Mouse (Mus musculus) myocyte (in vitro differentiated cells): Measurements from ENCODE around the gene Focad. TPM values are rescaled to one million over a fixed set of nuclear protein-coding genes. Genes with fewer than 3 reads are reported as not detected.

Experiments used
- H3K27me3 ChIP-seq: one replicate; pipeline ENCODE4 v1.6.1; 2011; ENCODE audit not compliant: control insufficient read depth, insufficient read depth, insufficient read length
- H3K36me3 ChIP-seq: one replicate; pipeline ENCODE4 v1.6.1; 2011; ENCODE audit not compliant: control insufficient read depth, insufficient read depth
- H3K4me2 ChIP-seq: one replicate; pipeline ENCODE4 v1.6.1; 2011; ENCODE audit warnings: low read depth, control low read depth
- H3K4me3 ChIP-seq: one replicate; pipeline ENCODE4 v1.5.1; 2011; ENCODE audit warnings: mild to moderate bottlenecking, control low read depth, moderate library complexity
- H3K79me2 ChIP-seq: one replicate; pipeline ENCODE4 v1.6.1; 2011; ENCODE audit not compliant: control insufficient read depth, insufficient read depth
- H3ac ChIP-seq: one replicate; pipeline ENCODE4 v1.6.1; 2011; ENCODE audit not compliant: control insufficient read depth, insufficient read length
- CEBPB ChIP-seq: IDR thresholded peaks from 2 replicates; pipeline ENCODE4 v1.6.1; 2011; ENCODE audit warnings: mild to moderate bottlenecking, moderate library complexity; ENCODE audit not compliant: poor library complexity, insufficient read depth, severe bottlenecking
- E2F4 ChIP-seq: IDR thresholded peaks from one replicate; pipeline ENCODE4 v1.6.1; 2011; ENCODE audit warnings: mild to moderate bottlenecking, control low read depth, moderate library complexity; ENCODE audit not compliant: insufficient read depth
- MAX ChIP-seq: IDR thresholded peaks from one replicate; pipeline ENCODE4 v1.6.1; 2011; ENCODE audit warnings: low read depth, mild to moderate bottlenecking, control low read depth
- MYOD1 ChIP-seq, 3 experiments: IDR thresholded peaks; one replicate each; pipeline ENCODE4 v1.6.1; 2011; ENCODE audit warnings: control low read depth in 2 of 3, low read depth in 2 of 3, mild to moderate bottlenecking in 2 of 3, moderate library complexity in 1 of 3; ENCODE audit not compliant: insufficient read length in 2 of 3, control insufficient read depth in 1 of 3
- MYOG ChIP-seq, 3 experiments: IDR thresholded peaks; one replicate each; pipeline ENCODE4 v1.6.1; 2011; ENCODE audit warnings: control low read depth in 2 of 3, low read depth in 2 of 3, mild to moderate bottlenecking in 2 of 3; ENCODE audit not compliant: insufficient read length in 2 of 3, control insufficient read depth in 1 of 3, insufficient read depth in 1 of 3
- POLR2A ChIP-seq: IDR thresholded peaks from one replicate; pipeline ENCODE4 v1.6.1; 2011; ENCODE audit warnings: low read depth, mild to moderate bottlenecking, control low read depth, moderate library complexity; ENCODE audit not compliant: insufficient read length
- POLR2AphosphoS2 ChIP-seq: IDR thresholded peaks from one replicate; pipeline ENCODE4 v1.6.1; 2011; ENCODE audit warnings: low read depth, control low read depth; ENCODE audit not compliant: insufficient read length
- REST ChIP-seq: IDR thresholded peaks from one replicate; pipeline ENCODE4 v1.6.1; 2011; ENCODE audit warnings: mild to moderate bottlenecking, control low read depth, moderate library complexity; ENCODE audit not compliant: insufficient read depth, insufficient read length
- SRF ChIP-seq: IDR thresholded peaks from one replicate; pipeline ENCODE4 v1.6.1; 2011; ENCODE audit warnings: low read depth; ENCODE audit not compliant: control insufficient read depth, insufficient read length
- TCF12 ChIP-seq: IDR thresholded peaks from one replicate; pipeline ENCODE4 v1.6.1; 2011; ENCODE audit warnings: mild to moderate bottlenecking, control low read depth; ENCODE audit not compliant: poor library complexity, insufficient read depth, severe bottlenecking
- TCF3 ChIP-seq: IDR thresholded peaks from one replicate; pipeline ENCODE4 v1.6.1; 2011; ENCODE audit warnings: low read depth, control low read depth; ENCODE audit not compliant: insufficient read length
- USF1 ChIP-seq: IDR thresholded peaks from one replicate; pipeline ENCODE4 v1.6.1; 2011; ENCODE audit warnings: low read depth, mild to moderate bottlenecking, control low read depth, moderate library complexity
- polyA plus RNA-seq: library from polyadenylated mRNA; unstranded; fragments of >200 nt; fragmentation: generic; extraction: Trizol; gene quantifications from one replicate; pipeline ENCODE4 v1.2.1, GENCODE M21; 2012; ENCODE audit warnings: missing spikeins

Focad gene
- polyA plus RNA-seq, 1 experiment, result 15.3 TPM

GRCm38 (mm10) chr4:88195898-88196495 is 101.6 kb downstream of the Focad start:
- Histone ChIP-seq H3K79me2 (no peaks in the 10 kb centered on the region), H3K27me3 (no peaks in the 10 kb centered on the region), H3K4me3 (no peak overlapping the region), H3K4me2 (no peak overlapping the region), H3K36me3 (no peaks in the 10 kb centered on the region), H3ac (no peak overlapping the region)
- TF ChIP-seq E2F4, result no peak
- no peak for TF ChIP-seq CEBPB
- TF ChIP-seq TCF3, result no peak
- no peak for TF ChIP-seq SRF
- TF ChIP-seq USF1, result no peak
- no peak for TF ChIP-seq MYOG (IDR thresholded peaks at IDR 0.05; ENCODE audit: control insufficient read depth in 1 of 3, insufficient read depth in 1 of 3, insufficient read length in 2 of 3, low read depth in 2 of 3)
- no peak for TF ChIP-seq TCF12
- TF ChIP-seq POLR2AphosphoS2, result no peak
- TF ChIP-seq MYOD1 (IDR thresholded peaks at IDR 0.05; ENCODE audit: control insufficient read depth in 1 of 3, insufficient read length in 2 of 3, low read depth in 2 of 3), result no peak
- TF ChIP-seq REST, result no peak
- TF ChIP-seq MAX, result no peak

GRCm38 (mm10) chr4:88196500-88196912 is 102.1 kb downstream of the Focad start:
- H3K4me2 ChIP-seq, result no peak overlapping the region
- no peak overlapping the region for H3K4me3 ChIP-seq
- H3K27me3 ChIP-seq, result no peaks in the 10 kb centered on the region
- H3K36me3 ChIP-seq, result no peaks in the 10 kb centered on the region
- H3K79me2 ChIP-seq, result no peaks in the 10 kb centered on the region
- H3ac ChIP-seq, result no peak overlapping the region
- TF ChIP-seq CEBPB (no peak), MYOD1 (IDR thresholded peaks at IDR 0.05; ENCODE audit: control insufficient read depth in 1 of 3, insufficient read length in 2 of 3, low read depth in 2 of 3) (no peak), USF1 (no peak), E2F4 (no peak), MYOG (IDR thresholded peaks at IDR 0.05; ENCODE audit: control insufficient read depth in 1 of 3, insufficient read depth in 1 of 3, insufficient read length in 2 of 3, low read depth in 2 of 3) (no peak), SRF (no peak), REST (no peak), MAX (no peak), POLR2AphosphoS2 (no peak), TCF12 (no peak), TCF3 (no peak), POLR2A (no peak)

- no peaks in the 10 kb centered on the region for H3K79me2 ChIP-seq
- no peaks in the 10 kb centered on the region for H3K27me3 ChIP-seq
- TF ChIP-seq MYOD1 (IDR thresholded peaks at IDR 0.05; ENCODE audit: control insufficient read depth in 1 of 3, insufficient read length in 2 of 3, low read depth in 2 of 3) (no peak), E2F4 (no peak), POLR2AphosphoS2 (no peak), MAX (no peak), MYOG (IDR thresholded peaks at IDR 0.05; ENCODE audit: control insufficient read depth in 1 of 3, insufficient read depth in 1 of 3, insufficient read length in 2 of 3, low read depth in 2 of 3) (no peak), POLR2A (no peak), TCF3 (no peak), SRF (no peak), CEBPB (no peak), USF1 (no peak), REST (no peak), TCF12 (no peak)
- H3K36me3 ChIP-seq, result no peaks in the 10 kb centered on the region
- no peak overlapping the region for H3ac ChIP-seq
- no peak overlapping the region for H3K4me3 ChIP-seq
- H3K4me2 ChIP-seq, result no peak overlapping the region
Measured at GRCm38 (mm10) chr4:88197244-88197643, 102.8 kb downstream of the Focad start.

- H3K27me3 ChIP-seq, result no peaks in the 10 kb centered on the region
- no peaks in the 10 kb centered on the region for H3K36me3 ChIP-seq
- TF ChIP-seq USF1 (no peak), SRF (no peak), POLR2AphosphoS2 (no peak), MAX (no peak), POLR2A (no peak), TCF12 (no peak), MYOG (IDR thresholded peaks at IDR 0.05; ENCODE audit: control insufficient read depth in 1 of 3, insufficient read depth in 1 of 3, insufficient read length in 2 of 3, low read depth in 2 of 3) (no peak), CEBPB (no peak), MYOD1 (IDR thresholded peaks at IDR 0.05; ENCODE audit: control insufficient read depth in 1 of 3, insufficient read length in 2 of 3, low read depth in 2 of 3) (no peak), REST (no peak), E2F4 (no peak)
- H3K4me3 ChIP-seq, result no peak overlapping the region
- H3K4me2 ChIP-seq, result no peak overlapping the region
- no peak overlapping the region for H3ac ChIP-seq
- no peaks in the 10 kb centered on the region for H3K79me2 ChIP-seq
Measured at GRCm38 (mm10) chr4:88199186-88199585, 104.8 kb downstream of the Focad start.

- TF ChIP-seq MAX (no peak), MYOG (IDR thresholded peaks at IDR 0.05; ENCODE audit: control insufficient read depth in 1 of 3, insufficient read depth in 1 of 3, insufficient read length in 2 of 3, low read depth in 2 of 3) (no peak)
- H3K4me3 ChIP-seq, result no peak overlapping the region
- no peaks in the 10 kb centered on the region for H3K79me2 ChIP-seq
- H3K4me2 ChIP-seq, result no peak overlapping the region
- H3ac ChIP-seq, result no peak overlapping the region
- H3K36me3 ChIP-seq, result no peaks in the 10 kb centered on the region
- H3K27me3 ChIP-seq, result no peaks in the 10 kb centered on the region
Measured at GRCm38 (mm10) chr4:88201047-88201446, 106.6 kb downstream of the Focad start.
